Mouse (Mus musculus): ENCODE results near the gene Golim4.

The Golim4 gene

GRCm38 (mm10) chr3:75925123-75925522 is 31.6 kb downstream of the Golim4 start:
- no peak for DNase-seq (ENCODE audit: low spot score)

- no peak for DNase-seq (ENCODE audit: low spot score)
Measured at GRCm38 (mm10) chr3:75917770-75918503, 38.8 kb downstream of the Golim4 start.

GRCm38 (mm10) chr3:75912786-75913185 is 44.0 kb downstream of the Golim4 start:
- no peak for DNase-seq (ENCODE audit: low spot score)

GRCm38 (mm10) chr3:75910768-75911167 is 46.0 kb downstream of the Golim4 start:
- DNase-seq (ENCODE audit: low spot score) = no peak

- peak; percentile 19 for DNase-seq (ENCODE audit: low spot score)
Measured at GRCm38 (mm10) chr3:75910257-75910656, 46.5 kb downstream of the Golim4 start.

- DNase-seq (ENCODE audit: low spot score) = no peak
Measured at GRCm38 (mm10) chr3:75901903-75902598, 54.7 kb downstream of the Golim4 start.

GRCm38 (mm10) chr3:75895075-75895474 is 61.7 kb downstream of the Golim4 start:
- no peak for DNase-seq (ENCODE audit: low spot score)

- no peak for DNase-seq (ENCODE audit: low spot score)
Measured at GRCm38 (mm10) chr3:75891581-75891980, 65.2 kb downstream of the Golim4 start.

- no peak for DNase-seq (ENCODE audit: low spot score)
Measured at GRCm38 (mm10) chr3:75889323-75889722, 67.4 kb downstream of the Golim4 start.

- DNase-seq (ENCODE audit: low spot score) = no peak
Measured at GRCm38 (mm10) chr3:75881582-75881981, 75.2 kb downstream of the Golim4 start.

GRCm38 (mm10) chr3:75879269-75879668 is 77.5 kb downstream of the Golim4 start:
- DNase-seq (ENCODE audit: low spot score) = no peak

GRCm38 (mm10) chr3:75868886-75869285 is 87.9 kb downstream of the Golim4 start:
- no peak for DNase-seq (ENCODE audit: low spot score)

GRCm38 (mm10) chr3:75864203-75864602 is 92.5 kb downstream of the Golim4 start:
- no peak for DNase-seq (ENCODE audit: low spot score)

- peak; percentile 38 for DNase-seq (ENCODE audit: low spot score)
Measured at GRCm38 (mm10) chr3:75861677-75862076, 95.1 kb downstream of the Golim4 start.

GRCm38 (mm10) chr3:75860760-75861159 is 96.0 kb downstream of the Golim4 start:
- DNase-seq (ENCODE audit: low spot score) = no peak

GRCm38 (mm10) chr3:75835286-75835967 is 121.3 kb downstream of the Golim4 start:
- DNase-seq (ENCODE audit: low spot score) = no peak

GRCm38 (mm10) chr3:75834827-75835226 is 121.9 kb downstream of the Golim4 start:
- no peak for DNase-seq (ENCODE audit: low spot score)

All from T-cell, adult 2 months (primary cell).